Mouse (Mus musculus): ENCODE data around the gene Zfp986. TPM values are rescaled to one million over a fixed set of nuclear protein-coding genes. Genes with fewer than 3 reads are reported as not detected.

Gene Zfp986
- 0.32 and 0.62 TPM in 2 replicates for polyA plus RNA-seq (2012; rRNA removed)

GRCm38 (mm10) chr4:145868494-145868893, at the start of gene Zfp986:
Gene Zfp986, plus strand, starts transcription at chr4:145868794.

Other genes starting within 250 kb of the Zfp986 start
- gene Zfp980, start 198.1 kb upstream of the Zfp986 start, polyA plus RNA-seq (2012; rRNA removed) = not detected in 2 replicates
- gene Zfp987, start 228.5 kb downstream of the Zfp986 start, polyA plus RNA-seq (2012; rRNA removed) = not detected in 2 replicates